Mouse (Mus musculus): ENCODE measurements around the gene Nrd1.

Gene Nrd1

DNA sequence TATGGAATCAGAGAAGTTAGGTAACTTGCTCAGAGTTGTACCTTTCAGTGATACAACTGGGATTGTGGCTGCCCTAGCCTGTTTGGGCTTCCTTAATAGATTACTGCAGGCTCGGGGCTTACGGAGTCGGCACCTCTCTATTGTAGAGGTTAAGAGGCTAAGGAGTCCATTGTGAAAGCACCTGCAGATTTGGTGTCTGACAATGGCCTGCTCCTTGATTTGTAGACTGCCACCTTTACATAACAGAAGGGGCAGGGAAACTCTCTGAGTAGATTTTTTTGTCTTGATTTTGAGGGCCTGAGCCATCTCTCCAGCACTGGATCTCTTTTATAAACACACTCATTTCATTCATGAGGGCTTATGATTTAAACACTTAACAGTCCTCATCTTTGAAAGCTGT, 26.1 kb downstream of the Nrd1 start:
- no peak for DNase-seq (ENCODE audit: low spot score)

DNA sequence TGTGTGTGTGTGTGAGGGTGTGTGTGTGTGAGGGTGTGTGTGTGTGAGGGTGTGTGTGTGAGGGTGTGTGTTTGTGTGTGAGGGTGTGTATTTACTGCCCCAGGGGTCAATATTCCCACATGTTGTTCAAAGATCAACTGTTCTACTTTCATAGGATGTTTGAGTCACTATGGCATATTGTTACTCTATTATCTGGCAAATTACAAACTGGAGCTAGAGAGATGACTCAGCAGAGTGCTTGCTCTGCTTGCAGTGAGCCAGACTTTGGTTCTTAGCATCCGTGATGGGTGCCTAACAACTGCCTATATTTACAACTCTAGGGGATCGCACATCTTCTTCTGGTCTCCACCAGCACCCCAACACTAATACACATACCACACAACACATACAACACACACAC, 29.4 kb downstream of the Nrd1 start:
- DNase-seq (ENCODE audit: low spot score): no peak

DNA sequence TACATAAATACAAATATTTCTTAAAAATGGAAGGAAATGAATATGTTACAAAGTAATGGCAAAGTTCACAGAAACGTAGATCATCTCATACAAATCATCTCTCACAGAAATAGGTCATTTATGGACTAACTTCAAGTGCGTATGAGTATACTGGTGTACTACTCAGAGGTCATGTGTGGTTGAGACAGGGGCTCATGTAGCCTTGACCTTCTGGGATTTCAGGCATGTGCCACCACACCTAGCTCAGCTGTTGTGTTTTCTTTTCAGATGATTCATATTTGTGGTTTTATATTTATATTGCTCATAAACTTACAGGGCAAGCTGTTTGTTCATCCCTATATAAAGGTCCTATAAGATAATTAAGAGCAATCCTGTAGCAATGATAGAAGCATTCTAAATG, 29.8 kb downstream of the Nrd1 start:
- DNase-seq (ENCODE audit: low spot score): no peak

DNA sequence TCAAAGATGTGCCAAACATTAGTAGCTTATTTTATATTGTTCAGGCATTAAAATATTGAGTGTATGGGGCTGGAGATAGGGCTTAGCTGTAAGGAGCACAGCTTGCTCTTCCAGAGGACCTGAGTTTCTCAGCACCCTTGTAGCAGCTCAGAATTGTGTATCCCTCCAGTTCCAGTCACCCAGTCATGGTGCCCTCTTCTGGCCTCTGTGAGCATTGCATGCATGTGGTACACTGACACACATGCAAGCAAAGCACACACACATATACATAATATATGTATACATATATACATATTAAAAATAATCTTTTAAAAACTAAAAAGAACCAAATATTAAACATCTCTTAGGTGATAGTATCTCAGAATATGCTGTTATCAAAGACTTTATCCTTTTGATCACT, 35.9 kb downstream of the Nrd1 start:
- no peak for DNase-seq (ENCODE audit: low spot score)

DNA sequence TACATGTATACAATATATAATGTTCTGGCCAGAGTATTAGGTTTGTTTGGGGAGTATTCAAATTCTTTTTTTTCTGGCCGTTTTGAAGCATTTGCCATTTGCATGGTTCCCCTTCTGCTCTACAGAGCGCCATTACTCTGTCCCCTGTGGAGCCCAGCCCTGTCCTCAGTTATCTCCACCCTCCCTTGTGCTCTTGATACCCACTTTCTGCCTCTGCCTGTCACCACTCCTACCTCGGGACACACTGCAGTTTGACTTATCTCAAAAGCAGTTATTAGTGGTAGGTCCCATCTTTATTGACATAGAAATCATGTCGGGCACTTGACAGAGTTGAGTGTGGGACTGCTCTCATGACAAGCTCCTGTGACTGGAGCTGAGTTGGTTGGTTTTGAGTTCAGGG, 42.3 kb downstream of the Nrd1 start:
- no peak for DNase-seq (ENCODE audit: low spot score)

DNA sequence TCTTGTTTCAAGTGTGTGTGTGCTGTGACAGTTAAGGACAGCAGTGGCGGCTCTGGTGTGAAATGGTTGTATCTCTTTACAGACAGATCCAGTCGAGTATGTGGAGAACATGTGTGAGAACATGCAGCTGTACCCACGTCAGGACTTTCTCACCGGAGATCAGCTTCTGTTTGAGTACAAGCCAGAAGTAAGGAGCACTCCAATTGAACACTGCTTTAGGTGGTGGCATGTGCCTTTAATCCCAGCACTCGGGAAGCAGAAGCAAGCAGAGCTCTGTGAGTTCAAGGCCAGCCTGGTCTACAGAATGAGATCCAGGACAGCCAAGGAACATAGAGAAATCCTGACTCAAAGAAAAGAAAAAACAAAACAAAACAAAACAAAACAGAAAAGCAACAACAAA, 42.8 kb downstream of the Nrd1 start:
- no peak for DNase-seq (ENCODE audit: low spot score)

DNA sequence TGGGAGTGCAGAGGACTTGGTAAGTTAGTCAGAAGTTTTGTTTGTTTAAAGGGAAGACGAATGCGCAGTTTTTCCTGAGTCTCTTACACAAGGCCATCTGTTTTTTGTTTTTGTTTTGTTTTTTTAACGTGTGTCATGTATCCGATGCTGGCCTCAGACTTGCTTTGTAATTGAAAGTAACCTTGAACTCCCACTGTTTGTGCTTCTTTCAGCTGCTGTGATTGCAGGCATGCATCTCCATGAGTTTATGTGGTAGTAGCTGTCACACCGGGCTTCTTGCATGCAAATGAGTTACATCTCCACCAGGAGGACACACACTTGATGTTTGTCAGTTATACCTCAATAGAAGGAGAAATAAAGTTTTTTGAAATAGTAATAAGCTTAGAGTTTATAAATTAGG, 43.3 kb downstream of the Nrd1 start:
- no peak for DNase-seq (ENCODE audit: low spot score)

DNA sequence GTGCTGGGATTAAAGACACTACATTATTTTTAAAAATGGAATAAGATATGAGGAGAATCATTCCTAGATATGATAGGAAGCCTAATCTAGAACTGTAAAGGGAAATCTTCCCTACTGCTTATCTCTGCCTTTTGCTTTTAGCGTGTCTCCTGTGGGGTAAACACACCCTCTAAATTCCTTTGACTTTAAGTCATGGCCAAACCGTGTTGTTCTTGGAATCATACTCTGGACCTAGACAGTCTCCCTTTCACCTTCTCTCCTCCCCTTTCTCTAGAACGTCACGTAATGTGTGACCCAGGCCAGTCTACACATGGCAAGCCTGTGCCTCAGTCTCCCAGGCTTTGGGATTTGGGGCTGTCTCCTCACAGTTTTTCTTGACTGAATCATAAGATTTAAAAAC, 47.8 kb downstream of the Nrd1 start:
- DNase-seq (ENCODE audit: low spot score): no peak

DNA sequence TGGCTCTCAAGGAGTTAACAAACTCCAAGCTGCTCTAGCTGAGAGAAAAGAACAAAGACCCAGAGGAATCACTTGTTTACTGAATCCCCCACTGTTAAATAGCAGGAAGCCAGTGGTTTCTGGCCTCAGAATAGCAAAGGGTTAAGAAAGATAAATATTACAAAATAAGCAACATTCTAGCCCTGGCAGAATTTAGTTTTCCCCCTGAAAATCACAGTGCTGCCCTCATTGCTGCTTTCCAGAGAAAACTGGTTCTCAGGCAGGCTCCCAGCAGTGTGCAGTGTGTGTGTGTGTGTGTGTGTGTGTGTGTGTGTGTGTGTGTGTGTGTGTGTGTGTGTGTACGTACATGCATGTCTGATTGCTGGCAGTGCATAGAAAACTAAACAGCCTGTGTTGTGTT, 51.8 kb downstream of the Nrd1 start:
- no peak for DNase-seq (ENCODE audit: low spot score)

DNA sequence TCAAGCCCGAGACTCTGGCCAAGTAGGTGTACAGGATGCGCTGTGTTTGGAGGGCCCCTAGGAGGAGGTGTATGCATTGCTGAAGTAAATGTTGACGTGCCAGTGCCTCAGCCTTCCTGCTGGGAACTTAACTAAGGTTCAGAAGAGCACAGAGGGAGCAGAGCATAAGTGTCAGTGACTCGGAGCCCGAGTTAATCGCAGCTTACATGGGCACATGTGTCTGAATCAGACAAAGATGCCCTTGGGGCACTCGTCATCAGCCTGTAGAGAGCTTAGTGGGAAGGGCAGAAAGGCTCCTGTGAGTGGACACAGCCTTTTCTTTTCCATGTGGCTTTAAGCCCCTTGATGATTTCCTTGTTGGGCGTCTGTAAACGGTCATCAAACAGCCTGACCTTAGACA, 53.5 kb downstream of the Nrd1 start:
- DNase-seq (ENCODE audit: low spot score): no peak

DNA sequence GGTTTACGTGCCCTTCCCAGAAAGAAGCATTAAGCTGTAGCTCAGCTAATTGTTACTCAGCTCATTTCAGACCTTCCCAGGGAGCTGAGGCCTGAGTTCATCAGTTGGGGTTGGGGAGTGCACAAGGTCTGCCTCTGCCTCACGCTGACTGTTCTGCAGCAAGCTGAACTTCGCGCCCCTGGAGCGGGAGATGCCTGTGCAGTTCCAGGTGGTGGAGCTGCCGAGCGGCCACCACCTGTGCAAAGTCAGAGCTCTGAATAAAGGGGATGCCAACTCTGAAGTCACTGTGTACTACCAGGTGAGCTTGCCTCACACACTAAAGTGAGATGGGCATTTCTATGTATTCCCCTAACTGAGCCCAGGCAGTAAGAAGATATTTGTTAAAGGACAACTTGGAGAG, 55.9 kb downstream of the Nrd1 start:
- no peak for DNase-seq (ENCODE audit: low spot score)

DNA sequence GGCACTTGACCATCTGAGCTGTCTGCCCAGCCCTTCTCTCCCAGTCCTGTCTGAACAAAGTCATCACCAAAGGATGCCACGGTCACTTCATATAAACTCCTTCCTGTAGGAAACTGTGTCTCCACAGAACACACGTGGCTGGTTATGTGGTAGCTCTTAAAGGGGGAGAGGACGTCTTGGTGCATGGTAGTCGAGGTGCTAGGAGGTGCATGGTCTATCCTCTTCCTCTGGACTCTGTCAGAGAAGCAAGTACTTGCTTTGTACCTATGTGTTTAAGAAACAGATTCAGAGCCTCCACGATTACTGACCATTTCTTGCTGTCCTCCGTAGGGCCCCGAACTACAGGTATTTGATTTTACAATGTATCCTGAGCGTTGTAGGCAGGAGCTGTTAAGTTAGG, 57.2 kb downstream of the Nrd1 start:
- no peak for DNase-seq (ENCODE audit: low spot score)

DNA sequence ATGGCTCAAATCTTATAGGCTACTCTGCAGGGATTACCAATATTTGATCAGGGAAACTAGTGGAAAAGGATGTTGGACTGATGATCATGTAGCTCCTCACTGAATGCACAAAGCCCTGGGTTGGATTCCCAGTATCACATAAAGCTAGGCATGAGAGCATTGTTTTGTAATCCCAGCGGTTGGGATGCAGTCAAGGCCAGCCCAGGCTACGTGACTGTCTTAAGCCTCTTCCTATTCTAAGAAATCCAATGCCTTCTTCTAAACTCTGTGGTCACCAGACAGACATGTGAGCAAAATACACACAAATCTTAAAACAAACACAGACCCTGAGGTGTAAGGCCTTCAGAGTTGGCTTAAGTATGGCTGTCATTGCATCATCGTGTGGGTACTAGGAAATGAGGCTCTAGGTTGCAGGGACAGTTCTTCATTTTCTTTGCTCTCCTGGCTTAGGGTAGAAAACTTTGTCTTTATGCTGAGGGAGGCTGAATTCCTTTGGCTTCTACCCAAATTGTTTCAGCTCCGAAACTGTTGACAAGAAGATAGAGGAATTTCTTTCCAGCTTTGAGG, 58.9 kb downstream of the Nrd1 start:
- DNase-seq (ENCODE audit: low spot score): no peak

DNA sequence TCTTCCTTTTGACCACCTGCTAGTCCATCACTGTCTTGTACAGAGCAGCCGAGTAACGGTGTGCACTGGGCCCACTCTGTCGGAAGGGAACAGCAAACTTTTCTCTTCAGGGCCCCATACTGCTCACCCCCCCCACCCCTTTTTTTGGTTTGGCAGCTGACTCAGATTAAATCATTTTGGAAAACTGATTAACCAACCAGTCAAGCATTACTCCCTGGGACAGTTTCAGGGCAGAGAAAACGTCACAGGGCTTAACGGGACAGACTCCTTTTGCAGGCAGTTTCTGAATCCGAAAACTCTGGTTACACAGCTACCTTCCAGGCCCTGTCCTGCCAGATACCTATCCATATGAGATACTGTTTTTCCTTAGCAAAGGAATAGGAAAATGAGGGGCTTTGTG, 64.5 kb downstream of the Nrd1 start:
- DNase-seq (ENCODE audit: low spot score): no peak

DNA sequence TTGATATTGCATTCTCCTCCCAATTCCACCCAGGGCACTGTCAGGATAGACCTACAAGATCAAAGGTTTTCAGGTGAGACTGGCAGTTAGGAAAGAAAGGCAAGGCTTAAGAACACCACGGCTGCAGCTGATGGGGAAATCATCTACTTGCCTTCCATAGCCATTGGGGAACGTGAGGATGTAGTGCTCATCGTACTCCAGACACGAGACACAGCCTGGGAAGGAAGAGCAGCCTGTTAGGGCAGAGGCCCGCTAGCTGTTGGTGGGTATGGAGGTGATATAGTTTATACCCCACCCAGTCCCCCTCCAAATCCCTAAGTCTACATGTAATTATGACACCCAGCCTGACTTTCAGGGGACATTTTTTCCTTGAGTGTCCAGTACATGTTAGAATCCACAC, 65.3 kb downstream of the Nrd1 start:
- no peak for DNase-seq (ENCODE audit: low spot score)

DNA sequence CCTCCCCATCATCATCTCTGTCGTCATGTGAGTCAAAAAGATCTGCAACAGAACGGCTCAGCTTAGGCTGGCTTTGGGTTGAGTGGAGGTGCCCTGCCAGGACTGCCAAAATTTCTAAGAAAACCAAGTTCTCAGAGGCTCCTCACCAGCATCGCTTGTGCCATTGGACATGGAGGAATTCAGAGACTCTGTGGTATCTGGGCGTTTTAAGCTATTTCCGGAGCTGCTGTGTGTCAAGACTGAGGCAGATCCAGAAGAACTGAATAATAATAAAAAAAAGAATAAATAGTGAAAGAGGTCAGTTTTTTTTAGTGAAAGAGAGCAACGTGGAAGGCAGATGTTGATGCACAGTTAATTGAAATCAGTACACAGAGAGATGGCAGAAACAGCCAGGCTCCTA, 72.4 kb downstream of the Nrd1 start:
- DNase-seq (ENCODE audit: low spot score): no peak

DNA sequence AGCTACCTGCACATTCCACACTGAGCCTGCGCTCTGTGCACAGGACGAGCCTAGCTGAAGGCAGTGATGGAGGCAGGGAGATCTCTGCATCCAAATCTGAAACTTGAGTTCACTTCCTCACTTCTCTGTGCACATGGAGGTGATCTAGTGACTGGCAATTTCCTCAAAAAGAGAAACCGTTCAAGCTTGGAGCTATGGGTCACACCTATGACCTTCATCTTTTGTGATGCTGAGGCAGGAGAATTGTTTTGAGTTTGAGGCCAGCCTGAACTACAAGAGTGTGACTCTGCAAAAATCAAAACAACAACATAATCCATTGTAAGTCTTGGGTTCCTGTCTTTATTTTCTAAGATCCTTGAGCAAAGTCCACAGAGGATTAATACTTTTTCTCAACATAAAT, 72.8 kb downstream of the Nrd1 start:
- no peak for DNase-seq (ENCODE audit: low spot score)

DNA sequence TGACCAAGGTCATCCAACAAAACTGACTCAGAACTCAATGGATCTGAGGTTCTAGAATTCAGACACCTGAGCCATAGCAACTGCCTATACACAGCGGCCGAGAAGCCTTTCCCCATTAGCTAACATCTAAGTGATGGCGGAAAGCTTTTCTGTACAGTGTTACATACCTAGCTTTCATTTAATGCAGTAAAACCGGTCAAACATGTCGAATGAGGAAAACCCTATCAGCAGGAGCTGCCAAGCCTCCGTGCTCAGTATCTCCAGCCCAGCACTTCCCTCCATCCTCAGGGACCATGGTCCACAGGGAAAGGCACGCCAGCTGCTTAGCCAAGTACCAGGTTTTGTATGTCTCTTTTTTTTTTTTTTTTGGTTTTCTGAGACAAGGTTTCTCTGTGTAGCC, 78.5 kb downstream of the Nrd1 start:
- DNase-seq (ENCODE audit: low spot score): no peak

DNA sequence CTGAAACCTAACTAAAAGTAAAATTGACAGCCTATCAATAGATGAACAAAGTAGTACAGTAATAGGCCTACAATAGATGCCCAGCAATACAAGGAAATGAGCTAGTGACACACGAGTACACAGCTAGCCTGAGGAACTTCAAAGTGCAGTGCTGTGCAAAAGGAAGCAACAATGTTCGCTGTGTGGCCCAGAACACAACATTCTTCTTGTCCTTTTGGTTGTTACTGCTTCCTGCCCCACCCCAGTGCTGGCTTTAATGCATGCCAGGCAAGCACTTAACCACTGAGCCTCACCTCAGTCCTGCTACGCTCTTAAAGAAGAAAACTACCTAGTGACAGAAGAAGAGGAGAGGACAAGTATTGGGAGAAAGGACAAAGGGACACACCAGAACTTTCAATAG, 79.2 kb downstream of the Nrd1 start:
- DNase-seq (ENCODE audit: low spot score): no peak

DNA sequence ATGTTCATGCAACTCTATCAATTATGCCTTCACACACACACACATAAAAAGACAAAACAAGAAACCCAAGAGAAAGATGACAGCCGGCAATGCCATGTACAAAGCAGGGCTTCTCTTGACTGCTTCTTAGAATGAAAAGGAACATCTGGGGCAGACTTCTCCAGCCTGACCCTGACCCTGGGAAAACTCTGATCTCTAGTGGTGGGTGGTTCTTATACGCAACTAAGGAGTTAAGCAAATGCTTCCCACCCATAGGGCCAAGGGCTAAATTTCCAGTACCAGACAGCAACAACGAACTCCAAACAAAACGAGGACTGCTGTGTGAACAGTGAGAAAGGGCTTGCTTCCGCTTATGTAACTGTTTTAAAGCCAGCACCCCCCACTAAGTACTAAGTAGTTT, 79.7 kb downstream of the Nrd1 start:
- no peak for DNase-seq (ENCODE audit: low spot score)

DNA sequence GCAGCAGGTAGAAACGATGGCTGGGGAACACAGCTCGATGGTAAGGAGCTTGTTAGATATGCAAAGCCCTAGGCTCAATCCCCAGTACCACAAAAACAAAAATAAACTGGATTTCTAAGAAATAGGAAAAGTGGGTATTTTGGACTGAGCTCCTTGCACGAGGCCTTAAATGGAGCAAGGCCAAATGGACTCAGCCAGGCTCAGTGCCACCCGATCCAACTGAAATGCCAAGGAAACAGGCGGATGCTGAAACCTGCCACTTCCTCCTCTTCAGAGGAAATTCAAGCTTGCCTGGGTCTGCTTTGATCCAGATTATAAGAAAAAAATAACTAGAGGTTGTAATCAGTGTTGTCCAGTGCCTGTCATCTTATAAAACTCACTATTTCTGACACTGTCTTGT, 88.7 kb downstream of the Nrd1 start:
- no peak for DNase-seq (ENCODE audit: low spot score)

DNA sequence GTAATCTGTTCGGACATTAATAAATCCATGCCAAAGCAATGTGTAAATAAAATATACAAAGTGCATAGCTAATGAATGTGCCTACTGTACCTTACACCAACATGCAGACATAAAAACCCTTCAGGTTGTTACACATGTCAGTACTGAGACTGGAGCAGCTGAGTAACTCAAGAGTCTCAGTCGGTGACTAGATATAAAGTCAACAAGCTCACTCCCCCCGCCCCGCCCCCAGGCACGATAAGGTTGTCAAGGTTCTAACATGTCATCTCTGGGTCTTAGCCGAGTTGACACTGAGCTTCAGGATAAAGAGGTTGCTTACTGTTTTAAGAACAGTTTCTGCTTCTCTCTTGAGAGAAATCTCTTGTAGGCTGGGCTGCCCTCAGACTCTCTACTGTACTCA, 89.5 kb downstream of the Nrd1 start:
- no peak for DNase-seq (ENCODE audit: low spot score)

DNA sequence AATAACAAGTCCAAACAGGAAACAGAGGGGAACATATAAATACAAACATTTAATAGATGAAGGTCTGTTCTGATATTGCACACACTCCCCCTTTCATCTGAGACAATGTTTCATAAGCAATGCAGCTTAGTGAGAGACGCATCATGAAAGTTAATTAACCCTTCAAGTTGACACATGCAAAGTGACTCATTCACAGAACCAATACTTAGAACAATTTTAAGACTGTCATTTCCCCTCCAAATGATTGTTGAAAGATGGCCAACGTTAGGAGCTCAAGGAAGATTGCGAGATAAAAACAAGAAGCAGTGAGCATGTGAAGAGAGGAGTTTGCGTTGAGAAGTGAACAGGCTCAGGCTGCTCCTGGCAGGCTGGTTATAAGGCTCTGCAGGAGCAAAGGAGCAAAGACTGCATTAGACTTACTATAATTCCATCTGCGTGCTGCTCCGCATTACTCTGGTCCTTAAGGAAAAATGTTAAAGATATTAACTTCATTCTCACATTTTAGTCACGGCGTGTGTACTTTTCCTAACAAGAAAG, 90.9 kb downstream of the Nrd1 start:
- DNase-seq (ENCODE audit: low spot score): no peak

DNA sequence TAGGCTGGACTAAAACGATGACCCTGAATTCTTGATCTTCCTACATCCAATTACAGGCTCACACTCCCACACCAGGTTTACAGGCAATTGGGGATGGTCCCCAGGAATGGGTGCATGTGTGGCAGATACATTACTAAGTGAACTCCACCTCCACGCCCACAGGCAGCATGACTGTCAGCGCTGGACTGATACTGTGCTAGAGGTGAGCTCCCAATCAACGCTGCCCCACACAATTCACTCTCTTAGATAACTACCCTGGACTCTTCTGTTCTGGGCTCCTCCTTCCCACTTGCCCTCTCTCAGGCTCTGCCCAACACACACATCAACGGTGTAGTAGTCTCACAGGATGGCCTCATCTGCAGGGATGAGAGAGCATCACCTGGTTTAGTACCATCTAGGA, 91.9 kb downstream of the Nrd1 start:
- DNase-seq (ENCODE audit: low spot score): no peak

DNA sequence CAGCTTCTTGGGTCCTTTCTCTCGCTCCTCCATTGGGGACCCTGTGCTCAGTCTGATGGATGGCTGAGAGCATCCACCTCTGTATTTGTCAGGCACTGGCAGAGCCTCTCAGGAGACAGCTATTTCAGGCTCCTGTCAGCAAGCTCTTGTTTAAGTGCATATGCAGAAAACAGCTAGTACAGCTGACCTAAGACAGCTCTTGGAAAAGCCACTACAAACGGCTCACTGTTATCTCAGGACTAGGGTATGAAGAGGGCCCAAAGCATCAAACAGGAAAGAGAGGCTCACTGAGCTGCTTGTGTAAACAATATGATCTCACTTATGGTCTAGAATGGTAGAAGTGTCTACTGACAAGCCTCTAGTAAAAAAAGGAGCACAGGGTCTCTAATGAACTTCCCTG, 93.8 kb downstream of the Nrd1 start:
- DNase-seq (ENCODE audit: low spot score): no peak
